Mouse (Mus musculus): ENCODE results near the gene Surf1.

Surf1 gene

DNA sequence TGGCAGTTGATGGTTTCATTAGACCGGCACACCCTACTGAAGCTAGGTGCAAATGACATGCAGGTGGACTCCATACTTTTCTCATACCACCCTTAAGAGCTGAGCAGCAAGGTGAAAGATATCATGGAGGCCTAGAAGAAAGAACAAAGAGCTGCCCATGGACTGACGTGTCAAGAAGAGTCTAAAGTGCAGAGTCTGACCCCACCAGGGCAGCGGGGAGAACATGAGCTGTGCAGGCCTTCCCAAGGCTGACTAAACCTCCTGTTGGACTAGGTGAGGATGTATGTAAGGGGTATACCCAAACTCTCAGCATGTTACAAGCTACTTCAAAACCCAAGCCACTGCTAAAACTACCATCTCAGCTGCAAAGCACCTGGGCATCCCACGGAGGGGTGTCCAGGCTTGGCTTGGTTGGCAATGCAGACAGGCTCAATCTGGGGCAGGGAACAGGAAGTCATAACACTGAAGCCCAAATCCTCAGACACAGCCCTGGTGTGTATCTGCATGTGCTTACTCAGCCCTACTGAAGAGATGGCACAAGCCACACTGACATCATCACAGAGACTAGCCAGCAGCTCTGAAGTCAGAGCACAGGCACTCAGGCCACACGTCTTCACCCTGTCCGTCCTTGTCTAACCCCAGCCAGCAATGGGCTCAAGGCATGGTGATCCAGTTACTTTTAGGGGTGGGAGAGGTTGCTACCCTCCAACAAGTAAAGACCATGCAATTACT is 11.6 kb upstream of the Surf1 start:
- no peak for DNase-seq (ENCODE audit: low spot score)

DNA sequence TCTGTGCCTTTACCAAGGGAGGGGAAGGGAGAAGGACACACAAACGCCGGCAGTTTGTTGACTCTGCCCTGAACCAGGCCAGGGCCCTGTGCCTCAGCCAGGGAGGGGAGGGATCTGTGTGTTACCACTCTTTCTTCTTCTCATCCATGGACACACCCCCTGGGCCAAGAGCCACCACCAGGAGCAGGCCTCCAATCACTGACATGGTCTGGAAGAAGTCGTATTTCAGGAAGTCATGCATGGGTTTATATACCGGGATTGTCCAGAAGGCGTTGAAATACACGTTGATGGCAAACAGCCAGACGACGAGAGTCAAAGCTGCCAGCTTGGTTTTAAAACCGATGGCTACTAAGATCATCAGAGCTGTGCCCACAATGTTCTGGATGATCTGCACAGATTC is 5.5 kb upstream of the Surf1 start:
- DNase-seq (ENCODE audit: low spot score): no peak

DNA sequence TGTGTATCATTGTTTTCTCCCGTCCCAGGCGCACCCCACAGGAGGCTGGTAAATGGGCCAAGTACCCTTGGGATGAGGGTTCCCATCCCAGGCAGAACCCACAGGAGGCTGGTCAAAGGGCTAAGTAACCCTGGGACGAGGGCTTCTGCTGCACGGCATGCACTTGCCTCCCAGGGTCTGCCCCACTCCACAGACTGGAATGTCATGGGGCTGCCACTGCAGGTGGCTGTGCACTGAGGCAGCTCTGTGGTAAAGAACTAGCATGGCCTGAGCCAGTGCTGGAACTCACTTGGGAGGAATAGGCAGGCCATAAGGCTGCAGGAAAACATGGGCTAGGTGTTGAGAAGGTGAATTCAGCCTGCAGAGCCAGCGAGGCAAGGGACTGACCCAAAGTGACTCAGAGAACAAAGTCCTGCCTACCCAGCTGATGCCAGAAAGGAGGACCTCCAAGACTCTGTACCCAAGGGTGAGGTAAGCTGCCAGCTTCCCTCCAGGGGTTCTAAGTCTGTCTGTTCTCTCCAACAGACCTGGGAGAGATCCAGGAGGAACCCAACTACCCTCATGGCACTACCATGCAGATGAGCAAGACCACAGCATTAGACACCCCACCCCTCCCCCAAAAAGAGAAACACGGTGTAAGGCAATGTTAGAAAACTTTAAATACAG is 4.0 kb upstream of the Surf1 start:
- no peak for DNase-seq (ENCODE audit: low spot score)

- no peak for DNase-seq (ENCODE audit: low spot score)
These were observed 3.4 kb upstream of the Surf1 start for GRCm38 (mm10) chr2:26919684-26920083.

DNA sequence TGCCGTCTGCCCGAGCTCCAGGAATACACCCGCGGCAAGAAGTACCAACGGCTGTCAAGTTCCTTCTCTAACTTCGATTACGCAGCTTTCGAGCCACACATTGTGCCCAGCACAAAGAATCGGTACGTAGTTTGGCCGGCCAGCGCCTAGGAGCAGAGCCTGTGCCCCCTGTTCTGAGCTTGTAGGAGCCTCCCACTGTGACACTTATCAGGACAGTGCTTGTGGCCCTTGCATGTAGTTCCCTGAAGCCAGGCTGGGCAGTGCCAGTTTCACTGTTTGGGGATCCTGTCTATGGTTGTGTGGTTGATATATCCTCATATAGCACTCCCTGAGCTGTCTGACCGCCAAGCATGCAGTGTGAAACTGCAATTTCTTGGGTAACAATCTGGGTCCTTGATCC is 408 bp upstream of the Surf1 start:
- DNase-seq (ENCODE audit: low spot score): no peak

DNA sequence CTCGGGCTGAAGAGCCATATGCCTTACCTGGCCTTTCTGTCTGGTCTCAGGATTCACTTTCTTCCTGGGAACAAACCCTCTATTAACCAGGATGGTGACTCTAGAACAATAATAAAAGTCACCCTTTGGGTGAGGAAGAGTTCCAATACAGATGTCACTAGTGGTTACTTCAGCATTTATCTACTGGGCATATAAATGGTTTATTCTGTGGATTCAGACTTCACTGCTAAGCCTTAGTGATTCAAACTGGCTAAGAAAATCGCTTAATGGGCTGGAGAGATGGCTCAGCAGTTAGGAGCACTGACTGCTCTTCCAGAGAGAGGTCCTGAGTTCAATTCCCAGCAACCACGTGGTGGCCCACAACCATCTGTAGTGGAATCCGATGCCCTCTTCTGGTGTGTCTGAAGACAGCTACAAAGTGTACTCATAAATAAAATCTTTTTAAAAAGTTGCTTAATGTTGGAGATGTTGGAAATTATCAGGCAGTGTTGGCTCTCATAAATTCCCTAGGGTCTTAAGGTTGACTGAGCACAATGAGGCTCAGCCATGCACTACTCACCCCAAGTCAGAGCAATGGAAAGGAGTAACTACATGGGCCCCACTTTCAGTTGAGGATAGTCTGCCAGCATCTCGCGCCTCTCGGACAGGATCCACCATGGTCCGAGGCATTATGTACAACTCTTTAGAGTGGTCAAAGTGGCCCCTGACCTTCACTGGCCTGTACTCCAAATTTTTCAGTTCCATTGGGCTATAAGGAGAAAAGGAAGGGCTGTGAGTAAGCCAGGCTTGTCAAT is 2.0 kb downstream of the Surf1 start:
- no peak for DNase-seq (ENCODE audit: low spot score)

DNA sequence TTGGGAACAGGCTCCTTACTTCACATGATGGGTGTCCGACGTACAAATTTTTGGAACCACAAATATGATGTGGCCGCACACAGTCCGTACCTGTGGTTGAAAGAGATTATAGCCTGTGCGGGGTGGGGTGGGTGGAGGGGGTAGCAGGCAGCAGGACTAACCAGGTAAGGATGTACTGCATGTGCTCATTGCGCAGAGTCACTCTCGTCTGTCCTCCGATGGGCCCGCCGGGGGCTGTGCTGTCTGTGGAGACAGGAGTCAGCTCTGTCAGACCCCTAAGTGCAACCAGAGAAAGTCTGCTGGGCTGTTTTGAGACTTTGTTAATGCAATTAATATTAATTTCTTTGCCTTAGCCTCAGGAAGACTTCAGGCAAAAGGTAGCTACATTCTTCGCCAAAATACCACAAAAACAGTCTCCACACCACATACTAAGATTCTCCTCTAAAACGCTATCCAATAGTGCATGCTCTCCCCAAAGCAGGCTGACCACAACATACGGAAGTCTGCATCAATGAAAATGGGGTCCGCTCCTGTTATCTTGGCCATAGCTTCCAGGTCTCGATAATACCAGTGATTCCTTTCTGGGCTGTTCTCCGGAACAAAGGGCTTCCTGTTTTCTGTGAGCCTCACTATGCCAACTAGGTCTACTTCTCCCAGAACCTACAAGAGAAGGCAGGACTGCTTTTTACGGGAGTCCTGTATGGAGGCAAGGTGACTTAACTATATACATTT is 2.7 kb downstream of the Surf1 start:
- DNase-seq (ENCODE audit: low spot score): no peak

- DNase-seq (ENCODE audit: low spot score): no peak
These were observed 4.0 kb downstream of the Surf1 start for GRCm38 (mm10) chr2:26912253-26912770.

GRCm38 (mm10) chr2:26910994-26911765 is 5.2 kb downstream of the Surf1 start:
- peak; percentile 34 for DNase-seq (ENCODE audit: low spot score)

GRCm38 (mm10) chr2:26910124-26910993 is 6.0 kb downstream of the Surf1 start, which contains the start of the genes Med22 and Rpl7a:
Med22 (minus strand) TSS chr2:26910677.
Rpl7a (plus strand) TSS chr2:26910764.
- peak; percentile 99 for DNase-seq (ENCODE audit: low spot score)

GRCm38 (mm10) chr2:26909387-26909784 is 6.9 kb downstream of the Surf1 start:
- no peak for DNase-seq (ENCODE audit: low spot score)

GRCm38 (mm10) chr2:26908710-26909386 is 7.5 kb downstream of the Surf1 start:
- no peak for DNase-seq (ENCODE audit: low spot score)

DNA sequence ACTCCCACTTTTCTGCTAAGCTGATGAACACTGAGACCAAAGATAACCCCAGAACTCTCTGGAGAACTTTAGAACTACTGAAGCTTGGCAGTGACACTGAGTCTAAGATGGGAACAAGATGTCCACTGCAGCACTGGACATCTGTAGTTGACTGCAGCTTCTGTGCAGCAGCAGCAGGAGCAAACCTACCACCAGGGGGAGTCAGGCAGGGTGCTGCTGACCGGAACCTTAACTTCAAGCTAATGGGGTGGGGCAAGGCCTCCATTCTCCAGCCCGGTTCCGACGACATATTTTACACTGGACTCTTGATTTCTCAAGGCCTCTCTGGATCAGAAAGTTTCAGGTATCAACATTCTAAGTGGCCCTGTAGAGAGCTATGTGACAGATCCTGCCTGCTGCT is 9.2 kb downstream of the Surf1 start:
- DNase-seq (ENCODE audit: low spot score): peak; percentile 45

DNA sequence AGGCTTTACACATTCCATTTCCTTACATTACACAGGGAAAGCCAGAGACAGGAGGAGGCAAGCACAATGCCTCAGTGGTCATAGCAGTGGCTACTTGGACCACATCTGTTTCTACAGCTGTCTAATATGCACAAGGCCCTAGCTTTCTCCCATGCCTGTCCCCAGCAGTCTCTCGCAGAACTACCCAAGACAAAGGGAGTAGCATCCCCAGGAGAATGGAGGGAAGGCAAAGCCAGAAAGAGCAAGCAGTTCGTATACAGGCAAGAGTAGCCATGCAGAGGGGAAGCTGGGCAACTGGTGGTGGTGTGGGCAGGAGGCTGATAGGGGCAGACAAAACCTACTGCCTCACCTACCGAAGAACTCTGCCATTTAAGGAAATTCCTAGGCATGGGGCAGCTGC is 9.9 kb downstream of the Surf1 start:
- no peak for DNase-seq (ENCODE audit: low spot score)

- no peak for DNase-seq (ENCODE audit: low spot score)
These were observed 10.4 kb downstream of the Surf1 start for GRCm38 (mm10) chr2:26905936-26906335.

DNA sequence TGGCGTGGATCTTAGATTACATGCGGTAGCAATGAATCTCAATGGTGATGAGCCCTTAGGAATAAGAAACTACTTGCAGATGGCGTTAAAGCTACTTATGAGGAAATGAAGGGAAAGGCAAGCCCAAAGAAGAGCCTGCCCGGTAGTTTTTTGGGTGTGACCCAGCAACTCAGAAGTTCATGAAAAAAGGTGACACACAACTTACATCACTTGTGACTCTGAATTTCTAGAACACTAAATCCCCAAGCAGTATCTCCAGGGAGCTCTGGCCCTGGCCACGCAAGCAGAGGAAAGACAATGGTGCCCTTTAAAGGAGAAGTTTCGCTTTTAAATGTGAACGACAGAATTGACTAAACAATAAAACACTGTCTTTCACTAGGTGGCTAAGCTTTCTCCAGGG is 13.0 kb downstream of the Surf1 start:
- DNase-seq (ENCODE audit: low spot score): no peak

DNA sequence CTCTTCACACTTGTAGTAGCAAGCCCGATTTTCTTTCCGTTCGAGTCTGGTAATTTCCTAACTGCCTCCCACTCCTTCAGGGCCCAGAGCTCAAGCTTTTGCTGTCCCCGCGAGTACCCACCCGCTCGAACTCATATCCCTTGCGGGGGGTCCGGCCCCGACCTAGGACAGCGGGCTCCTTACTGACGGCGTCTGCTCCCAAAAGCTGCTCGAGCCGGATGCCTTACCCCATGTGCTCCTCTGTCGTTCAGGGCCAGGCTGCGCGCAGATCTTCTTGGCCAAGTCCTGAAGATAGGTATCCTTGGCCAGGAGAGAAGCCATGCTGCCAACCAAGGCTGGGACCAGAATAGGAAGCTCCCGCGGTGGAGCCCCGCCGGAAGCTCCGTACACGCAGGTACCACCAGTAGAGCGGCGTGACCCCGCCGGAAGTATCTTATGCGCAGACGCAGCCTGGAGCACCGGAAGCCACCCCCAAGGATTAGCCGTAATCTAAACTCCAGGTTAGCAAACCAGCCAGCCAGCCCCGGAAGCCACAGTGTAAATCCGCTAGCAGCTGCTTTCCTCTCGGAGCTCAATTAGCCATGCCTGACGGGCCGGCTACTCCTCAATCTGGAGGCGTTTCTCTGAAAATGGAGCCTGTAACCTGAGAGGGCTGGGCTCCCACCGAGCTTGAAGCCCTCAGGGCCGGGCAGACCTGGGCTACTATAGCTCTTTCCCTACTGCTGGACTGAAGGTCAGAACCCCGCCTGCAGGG is 13.7 kb downstream of the Surf1 start, which contains the start of gene Surf6:
Gene Surf6 (minus strand): TSS at position 413 of the 754 bp plus-strand sequence.
- peak; percentile 97 for DNase-seq (ENCODE audit: low spot score)

GRCm38 (mm10) chr2:26901834-26902400 is 14.4 kb downstream of the Surf1 start:
- no peak for DNase-seq (ENCODE audit: low spot score)
